Mouse (Mus musculus): Measurements from ENCODE around the gene Gmds. TPM values are rescaled to one million over a fixed set of nuclear protein-coding genes. Genes with fewer than 3 reads are reported as not detected.

The Gmds gene
- polyA plus RNA-seq, 1 experiment: 8.8 TPM

- Histone ChIP-seq H3K4me1 (ENCODE audit: control insufficient read depth, insufficient read depth, low read length) (no peaks in the 10 kb centered on the region), H3K27ac (ENCODE audit: insufficient read depth, low read depth, low read length) (no peak overlapping the region), H3K4me3 (ENCODE audit: insufficient read depth, low read length) (no peak overlapping the region)
- TF ChIP-seq CTCF (IDR thresholded peaks at IDR 0.05; ENCODE audit: low read depth, low read length) (no peak), POLR2A (IDR thresholded peaks at IDR 0.05; ENCODE audit: borderline replicate concordance, low read depth, low read length) (no peak)
These were observed 393.8 kb downstream of the Gmds start for GRCm38 (mm10) chr13:31944676-31945210.

GRCm38 (mm10) chr13:31943482-31944275, 394.9 kb downstream of the Gmds start:
- Histone ChIP-seq H3K4me1 (ENCODE audit: control insufficient read depth, insufficient read depth, low read length) (no peaks in the 10 kb centered on the region), H3K4me3 (ENCODE audit: insufficient read depth, low read length) (no peak overlapping the region), H3K27ac (ENCODE audit: insufficient read depth, low read depth, low read length) (no peak overlapping the region)
- TF ChIP-seq POLR2A (IDR thresholded peaks at IDR 0.05; ENCODE audit: borderline replicate concordance, low read depth, low read length) (no peak), CTCF (IDR thresholded peaks at IDR 0.05; ENCODE audit: low read depth, low read length) (no peak)

- Histone ChIP-seq H3K4me1 (ENCODE audit: control insufficient read depth, insufficient read depth, low read length) (no peaks in the 10 kb centered on the region), H3K4me3 (ENCODE audit: insufficient read depth, low read length) (no peak overlapping the region), H3K27ac (ENCODE audit: insufficient read depth, low read depth, low read length) (no peak overlapping the region)
- TF ChIP-seq CTCF (IDR thresholded peaks at IDR 0.05; ENCODE audit: low read depth, low read length) (no peak), POLR2A (IDR thresholded peaks at IDR 0.05; ENCODE audit: borderline replicate concordance, low read depth, low read length) (no peak)
These were observed 409.2 kb downstream of the Gmds start for GRCm38 (mm10) chr13:31929299-31929698.

GRCm38 (mm10) chr13:31926599-31926998, 411.9 kb downstream of the Gmds start:
- Histone ChIP-seq H3K4me1 (ENCODE audit: control insufficient read depth, insufficient read depth, low read length) (no peaks in the 10 kb centered on the region), H3K27ac (ENCODE audit: insufficient read depth, low read depth, low read length) (no peak overlapping the region), H3K4me3 (ENCODE audit: insufficient read depth, low read length) (no peak overlapping the region)
- TF ChIP-seq POLR2A (IDR thresholded peaks at IDR 0.05; ENCODE audit: borderline replicate concordance, low read depth, low read length) (no peak), CTCF (IDR thresholded peaks at IDR 0.05; ENCODE audit: low read depth, low read length) (no peak)

GRCm38 (mm10) chr13:31924506-31924905, 414.0 kb downstream of the Gmds start:
- H3K27ac ChIP-seq (ENCODE audit: insufficient read depth, low read depth, low read length): no peak overlapping the region
- H3K4me3 ChIP-seq (ENCODE audit: insufficient read depth, low read length): no peak overlapping the region
- TF ChIP-seq POLR2A (IDR thresholded peaks at IDR 0.05; ENCODE audit: borderline replicate concordance, low read depth, low read length) (no peak), CTCF (IDR thresholded peaks at IDR 0.05; ENCODE audit: low read depth, low read length) (no peak)
- no peaks in the 10 kb centered on the region for H3K4me1 ChIP-seq (ENCODE audit: control insufficient read depth, insufficient read depth, low read length)

GRCm38 (mm10) chr13:31919716-31920115, 418.8 kb downstream of the Gmds start:
- TF ChIP-seq POLR2A (IDR thresholded peaks at IDR 0.05; ENCODE audit: borderline replicate concordance, low read depth, low read length): no peak
- no peak for TF ChIP-seq CTCF (IDR thresholded peaks at IDR 0.05; ENCODE audit: low read depth, low read length)
- Histone ChIP-seq H3K4me3 (ENCODE audit: insufficient read depth, low read length) (no peak overlapping the region), H3K4me1 (ENCODE audit: control insufficient read depth, insufficient read depth, low read length) (no peaks in the 10 kb centered on the region), H3K27ac (ENCODE audit: insufficient read depth, low read depth, low read length) (no peak overlapping the region)

- Histone ChIP-seq H3K27ac (ENCODE audit: insufficient read depth, low read depth, low read length) (no peak overlapping the region), H3K4me1 (ENCODE audit: control insufficient read depth, insufficient read depth, low read length) (no peaks in the 10 kb centered on the region), H3K4me3 (ENCODE audit: insufficient read depth, low read length) (no peak overlapping the region)
- TF ChIP-seq CTCF (IDR thresholded peaks at IDR 0.05; ENCODE audit: low read depth, low read length) (no peak), POLR2A (IDR thresholded peaks at IDR 0.05; ENCODE audit: borderline replicate concordance, low read depth, low read length) (no peak)
These were observed 421.2 kb downstream of the Gmds start for GRCm38 (mm10) chr13:31917387-31917786.

- no peaks in the 10 kb centered on the region for H3K4me1 ChIP-seq (ENCODE audit: control insufficient read depth, insufficient read depth, low read length)
- no peak for TF ChIP-seq CTCF (IDR thresholded peaks at IDR 0.05; ENCODE audit: low read depth, low read length)
- TF ChIP-seq POLR2A (IDR thresholded peaks at IDR 0.05; ENCODE audit: borderline replicate concordance, low read depth, low read length): no peak
- no peak overlapping the region for H3K27ac ChIP-seq (ENCODE audit: insufficient read depth, low read depth, low read length)
- no peak overlapping the region for H3K4me3 ChIP-seq (ENCODE audit: insufficient read depth, low read length)
These were observed 422.8 kb downstream of the Gmds start for GRCm38 (mm10) chr13:31915748-31916147.

- Histone ChIP-seq H3K4me3 (ENCODE audit: insufficient read depth, low read length) (no peak overlapping the region), H3K4me1 (ENCODE audit: control insufficient read depth, insufficient read depth, low read length) (no peaks in the 10 kb centered on the region), H3K27ac (ENCODE audit: insufficient read depth, low read depth, low read length) (no peak overlapping the region)
- TF ChIP-seq POLR2A (IDR thresholded peaks at IDR 0.05; ENCODE audit: borderline replicate concordance, low read depth, low read length) (no peak), CTCF (IDR thresholded peaks at IDR 0.05; ENCODE audit: low read depth, low read length) (no peak)
These were observed 423.5 kb downstream of the Gmds start for GRCm38 (mm10) chr13:31914901-31915587.

GRCm38 (mm10) chr13:31911956-31912355, 426.6 kb downstream of the Gmds start:
- no peak overlapping the region for H3K27ac ChIP-seq (ENCODE audit: insufficient read depth, low read depth, low read length)
- H3K4me3 ChIP-seq (ENCODE audit: insufficient read depth, low read length): no peak overlapping the region
- no peak for TF ChIP-seq CTCF (IDR thresholded peaks at IDR 0.05; ENCODE audit: low read depth, low read length)
- H3K4me1 ChIP-seq (ENCODE audit: control insufficient read depth, insufficient read depth, low read length): no peaks in the 10 kb centered on the region

Measured in bone marrow macrophage, adult 2 months (primary cell).